Mouse (Mus musculus): ENCODE data around the gene Epha1. TPM values are rescaled to one million over a fixed set of nuclear protein-coding genes. Genes with fewer than 3 reads are reported as not detected.

Gene Epha1
- total RNA-seq (2021), result under 1 TPM; 0.60 to 0.72 TPM

DNA sequence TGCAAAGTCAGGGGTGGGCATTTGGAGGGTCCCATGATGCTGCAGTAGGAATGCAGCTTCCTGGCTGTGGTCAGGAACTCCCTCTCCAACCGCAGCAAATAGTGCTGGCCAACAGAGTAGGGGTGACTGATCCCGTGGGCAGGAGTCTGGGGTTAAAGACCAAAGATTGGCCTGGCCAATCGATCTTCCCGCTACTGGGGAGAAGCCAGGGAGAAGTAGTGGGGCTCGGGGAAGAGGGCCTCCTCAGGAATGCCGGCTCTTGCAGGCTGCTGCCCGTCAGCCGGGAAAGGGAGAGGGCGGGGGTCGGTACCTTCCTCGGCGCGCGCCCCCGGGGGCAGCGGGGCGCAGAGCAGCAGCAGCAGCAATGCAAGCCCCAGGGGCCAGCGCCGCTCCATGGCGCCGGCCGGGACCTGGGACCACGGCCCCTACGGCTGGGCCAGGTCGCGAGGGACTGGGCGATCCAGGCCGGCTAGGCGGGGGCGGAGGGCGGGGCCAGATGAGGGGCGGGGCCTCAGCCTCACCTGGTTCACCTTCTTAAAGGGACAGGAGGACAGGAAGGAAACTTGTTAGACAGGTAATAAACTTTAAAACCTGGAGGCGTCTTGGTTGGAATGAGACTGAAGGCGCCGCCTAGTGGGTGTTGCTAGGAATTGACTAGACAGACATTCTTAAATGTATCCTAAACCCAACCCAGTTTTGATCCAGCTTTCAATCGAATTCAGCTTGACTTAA is at the start of gene Epha1:
TSS of gene Epha1 (minus strand) at position 453 of the 732 bp plus-strand sequence.
- intact Hi-C loops (cut with DNase I), result loop anchor here (2.0 kb wide), 1 partner anchor 22 kb away; no protein-coding TSS in a partner anchor
- peak in 1 of 2 experiments; percentile 75 for DNase-seq

DNA sequence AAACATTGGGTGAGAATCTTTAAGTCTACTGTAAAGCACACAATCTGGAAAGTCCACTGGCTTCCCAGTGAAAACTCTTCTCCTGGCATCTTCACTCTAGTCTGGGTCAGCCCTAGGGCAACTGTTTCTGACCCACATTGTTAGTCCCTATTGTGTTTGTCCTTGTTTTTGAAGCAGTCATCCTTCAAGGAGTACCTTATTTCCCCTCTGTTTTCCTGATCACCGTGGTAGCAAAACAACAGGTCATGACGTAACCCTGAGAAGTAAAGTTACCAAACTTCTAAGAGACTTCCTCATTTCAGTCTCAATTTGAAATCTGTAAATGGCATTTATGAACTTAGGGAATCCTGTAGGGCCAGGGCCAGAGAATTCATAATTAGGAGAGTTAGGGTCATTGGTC is 48.4 kb upstream of the Epha1 start:
- no peak for DNase-seq
- intact Hi-C loops (cut with DNase I), result no loop called here

DNA sequence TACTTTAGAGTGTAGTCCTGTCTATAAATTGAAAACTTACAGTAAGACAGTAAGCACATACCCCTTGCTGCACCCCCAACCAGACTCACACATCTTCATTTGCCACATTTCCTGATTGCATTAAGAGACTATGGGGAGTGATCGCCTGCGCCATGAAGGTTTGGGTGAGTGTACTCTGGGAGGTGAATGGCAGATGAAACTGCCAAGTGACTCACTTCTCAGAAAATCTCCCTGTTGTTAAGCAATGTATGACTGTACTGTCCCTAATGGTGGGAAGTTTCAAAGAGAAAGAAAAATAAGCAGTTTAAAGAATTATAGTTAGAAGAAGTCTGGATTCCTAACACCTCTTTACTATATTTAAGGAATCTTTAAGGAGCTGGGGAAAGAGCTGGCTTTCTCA is 46.4 kb upstream of the Epha1 start:
- no peak for DNase-seq
- intact Hi-C loops (cut with DNase I), result no loop called here

GRCm38 (mm10) chr6:42405134-42405533 is 32.1 kb upstream of the Epha1 start, which contains the start of gene Tas2r135:
Tas2r135 (plus strand) TSS chr6:42405434.
- intact Hi-C loops (cut with DNase I), result no loop called here
- no peak for DNase-seq

DNA sequence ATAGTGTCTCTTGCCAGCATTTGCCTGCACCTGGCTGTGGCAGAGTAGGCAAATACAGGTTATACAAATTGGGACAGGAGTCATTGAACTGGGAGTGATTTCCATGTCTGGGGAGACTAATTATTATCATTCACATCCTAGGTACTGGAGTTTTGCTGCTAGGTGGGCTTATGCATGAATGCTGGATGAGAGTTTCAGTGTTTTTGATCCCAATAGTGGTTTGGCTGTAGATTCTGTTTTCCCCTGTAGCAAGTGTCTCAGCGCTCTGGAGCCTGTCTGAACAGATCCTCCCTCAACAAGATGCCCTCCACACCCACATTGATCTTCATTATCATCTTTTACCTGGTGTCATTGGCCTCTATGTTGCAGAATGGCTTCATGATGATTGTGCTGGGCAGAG is 26.9 kb upstream of the Epha1 start, which contains the start of gene Tas2r143:
TSS of gene Tas2r143 (plus strand) at position 301 of the 400 bp plus-strand sequence.
- intact Hi-C loops (cut with DNase I), result no loop called here
- DNase-seq, result no peak

GRCm38 (mm10) chr6:42398998-42399397 is 25.9 kb upstream of the Epha1 start:
- intact Hi-C loops (cut with DNase I), result no loop called here
- no peak for DNase-seq

DNA sequence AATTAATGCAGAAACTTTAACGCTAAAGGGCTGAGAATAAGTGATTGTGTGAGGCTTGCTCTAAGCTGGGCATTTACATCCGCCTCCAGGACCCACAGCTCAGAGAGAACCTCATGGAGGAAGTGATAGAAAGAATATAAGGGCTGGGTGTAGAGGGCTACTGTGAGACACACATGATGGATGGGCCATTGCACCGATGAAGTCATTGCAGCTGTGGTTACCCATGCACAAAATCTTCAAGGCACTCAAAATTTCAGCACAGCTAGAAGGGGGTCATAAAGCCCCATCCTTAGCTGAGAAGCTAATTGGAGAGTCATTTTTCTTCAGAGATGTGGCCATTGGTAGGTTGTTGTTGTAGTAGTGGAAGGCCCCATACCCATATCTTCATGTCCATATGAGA is 25.2 kb upstream of the Epha1 start:
- intact Hi-C loops (cut with DNase I), result no loop called here
- no peak for DNase-seq

DNA sequence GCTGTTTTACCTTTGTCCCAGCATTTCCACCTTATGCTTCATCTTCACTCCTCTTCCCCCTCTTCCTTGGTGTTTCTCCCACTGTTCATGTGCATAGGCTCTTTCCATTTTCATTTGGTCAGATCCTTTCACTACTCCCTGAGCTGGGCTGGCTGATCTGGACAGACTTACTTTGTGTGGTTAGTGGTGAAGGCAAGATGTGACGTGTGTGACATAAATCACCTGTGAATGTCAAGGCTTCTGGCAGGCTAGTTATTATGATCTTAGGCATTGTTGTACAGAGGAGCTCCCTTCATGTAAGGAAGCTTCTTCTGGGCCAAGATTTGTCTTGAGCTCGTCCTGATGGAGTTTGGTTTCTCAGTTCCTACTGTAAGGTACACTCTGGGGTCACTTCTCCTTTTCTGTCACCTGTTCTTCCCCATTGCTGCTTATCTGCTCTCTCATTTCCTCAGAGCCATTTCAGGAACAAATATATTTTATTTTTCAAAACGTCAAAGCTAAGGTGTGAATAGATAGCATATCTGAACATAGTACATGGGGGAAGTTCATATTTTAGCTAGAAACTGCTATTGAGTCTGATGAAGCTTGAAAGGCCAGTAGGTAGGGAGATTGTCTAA is 24.1 kb upstream of the Epha1 start:
- intact Hi-C loops (cut with DNase I), result no loop called here

GRCm38 (mm10) chr6:42395960-42396809 is 23.1 kb upstream of the Epha1 start:
- intact Hi-C loops (cut with DNase I), result no loop called here

More for the DNA sequence above, 24.1 kb upstream of the Epha1 start:
- DNase-seq, result peak in 1 of 2 experiments; percentile 14

GRCm38 (mm10) chr6:42391796-42392330 is 18.8 kb upstream of the Epha1 start:
- intact Hi-C loops (cut with DNase I), result no loop called here
- DNase-seq, result no peak

More at GRCm38 (mm10) chr6:42395960-42396809, 23.1 kb upstream of the Epha1 start:
- peak; percentile 94 for DNase-seq

DNA sequence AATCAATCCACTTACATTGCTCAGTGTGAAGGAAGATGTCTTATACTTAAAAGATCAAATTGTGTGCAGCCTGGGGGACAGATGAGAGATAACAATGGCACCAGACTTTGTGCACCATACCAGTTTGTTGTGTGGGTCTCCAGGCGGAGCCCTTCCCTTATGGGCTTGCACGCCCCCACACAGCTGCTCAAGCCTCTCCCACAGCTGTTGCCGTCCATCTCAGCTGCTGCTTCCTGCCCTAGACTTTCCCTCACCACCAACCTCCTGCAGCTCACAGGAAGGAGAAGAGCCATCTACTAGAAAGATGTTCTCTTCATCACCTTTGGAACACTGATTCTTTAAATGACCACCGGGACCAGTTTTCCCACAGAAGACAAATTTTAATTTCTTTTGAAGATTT is 12.6 kb upstream of the Epha1 start:
- DNase-seq, result no peak
- intact Hi-C loops (cut with DNase I), result no loop called here

GRCm38 (mm10) chr6:42383360-42383759 is 10.3 kb upstream of the Epha1 start:
- intact Hi-C loops (cut with DNase I), result loop anchor here (5.0 kb wide), 1 partner anchor 199 kb away; no protein-coding TSS in a partner anchor
- no peak for DNase-seq

DNA sequence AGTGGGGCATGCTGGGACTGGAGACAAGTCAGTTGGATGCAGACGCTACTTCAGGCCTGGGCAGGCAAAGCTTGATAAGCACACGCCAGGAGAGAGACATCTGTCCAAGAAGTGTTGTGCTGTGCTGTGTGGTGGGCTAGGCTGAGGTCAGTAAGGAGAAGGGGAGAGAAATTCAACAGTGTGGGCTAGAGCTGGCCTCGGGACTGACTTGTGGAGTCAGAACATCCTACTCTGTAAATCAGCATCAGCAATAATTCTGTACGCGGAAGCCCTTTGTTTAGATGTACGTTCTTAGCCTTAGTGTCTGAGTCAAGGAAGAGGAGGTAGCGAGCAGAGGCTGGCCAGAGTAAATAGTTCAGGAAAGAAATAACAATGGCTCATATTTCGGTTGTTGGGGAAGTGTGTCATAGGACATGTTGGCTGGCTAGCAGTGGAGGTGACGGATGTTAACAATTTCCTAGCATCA is 8.9 kb upstream of the Epha1 start:
- intact Hi-C loops (cut with DNase I), result loop anchor here (2.0 to 5.0 kb wide), 3 partner anchors 33 to 200 kb away; partner anchors contain the start of genes Casp2 and Zyx

DNA sequence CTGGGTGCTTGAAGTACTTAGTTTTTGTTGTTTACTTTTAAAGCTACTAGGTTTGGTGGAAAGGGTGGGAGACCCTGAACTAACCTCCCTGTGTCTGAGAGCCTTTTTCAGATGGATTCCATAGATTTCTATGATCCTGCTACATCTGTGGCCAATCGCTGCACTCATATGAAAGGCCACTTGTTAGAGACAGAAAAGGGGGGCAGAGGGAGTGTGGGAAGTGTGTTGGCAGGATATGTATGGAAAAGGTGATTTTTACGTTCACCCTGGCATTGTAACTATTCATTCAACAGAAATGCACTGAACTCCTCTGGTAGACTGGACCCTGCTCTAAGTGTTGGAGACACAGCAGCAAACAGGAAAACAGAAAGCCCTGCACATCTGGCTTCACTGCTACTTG is 8.2 kb upstream of the Epha1 start:
- intact Hi-C loops (cut with DNase I), result loop anchor here (2.0 to 5.0 kb wide), 3 partner anchors 32 to 201 kb away; partner anchors contain the start of genes Casp2 and Zyx
- DNase-seq, result no peak

More for the DNA sequence above, 8.9 kb upstream of the Epha1 start:
- DNase-seq, result no peak

- intact Hi-C loops (cut with DNase I), result loop anchor here (2.0 to 5.0 kb wide), 3 partner anchors 32 to 202 kb away; partner anchors contain the start of genes Casp2 and Zyx
- DNase-seq, result peak in 1 of 2 experiments; percentile 69
Observed at GRCm38 (mm10) chr6:42380416-42381144, 7.5 kb upstream of the Epha1 start.

DNA sequence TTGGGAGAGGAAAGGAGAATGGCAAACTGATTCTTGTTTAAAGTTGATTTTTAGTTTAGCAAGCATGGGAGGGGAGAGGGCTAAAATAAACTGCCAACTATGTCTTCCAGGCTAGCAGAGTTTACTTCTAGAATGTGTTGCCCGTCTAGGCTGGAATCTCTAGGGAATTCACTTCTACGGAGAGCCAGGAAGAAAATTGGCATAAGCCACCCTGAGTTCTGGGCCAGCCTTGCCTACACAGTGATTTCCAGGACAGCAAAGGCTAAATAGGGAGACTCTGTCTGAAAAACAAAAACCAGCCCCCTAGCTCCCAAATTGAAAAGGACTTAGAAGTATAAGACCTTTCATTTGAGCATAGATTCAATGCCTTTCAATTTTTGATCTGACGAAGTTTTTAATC is 6.5 kb upstream of the Epha1 start:
- DNase-seq, result no peak
- intact Hi-C loops (cut with DNase I), result no loop called here

- intact Hi-C loops (cut with DNase I), result no loop called here
Observed at GRCm38 (mm10) chr6:42377280-42377679, 4.2 kb upstream of the Epha1 start.

GRCm38 (mm10) chr6:42376504-42377019 is 3.5 kb upstream of the Epha1 start:
- intact Hi-C loops (cut with DNase I), result no loop called here
- DNase-seq, result no peak

More at GRCm38 (mm10) chr6:42377280-42377679, 4.2 kb upstream of the Epha1 start:
- no peak for DNase-seq

DNA sequence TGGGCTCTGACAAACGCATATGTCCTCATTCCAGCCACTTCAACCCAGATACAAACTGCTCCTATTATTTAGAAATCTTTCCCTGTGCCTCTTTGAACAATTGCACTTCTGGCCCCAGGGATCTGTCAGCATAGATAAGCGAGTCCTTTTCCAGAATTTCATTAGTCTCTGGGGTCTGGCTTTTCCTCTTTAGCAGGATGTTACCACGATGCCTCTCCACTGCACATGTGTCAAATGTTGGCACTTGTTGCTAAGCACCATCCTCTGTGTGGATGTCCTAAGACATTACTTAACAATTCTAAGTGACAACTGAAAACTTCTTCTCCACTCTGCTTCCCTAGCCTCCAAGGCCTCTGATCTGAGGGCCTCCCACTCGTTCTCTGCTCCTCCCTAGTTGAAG is 2.9 kb upstream of the Epha1 start:
- intact Hi-C loops (cut with DNase I), result no loop called here

More for the DNA sequence above, 2.9 kb upstream of the Epha1 start:
- DNase-seq, result no peak

Data from heart, postnatal 10 days (tissue).